Mouse (Mus musculus) kidney, postnatal 4 days (tissue): ENCODE measurements around the gene Auh.

ENCODE experiments used
- DNase-seq, 2 experiments: peaks; one replicate each; pipeline ENCODE4 v3.0.0; 2021; ENCODE audit warnings: mixed read lengths in 2 of 2

Auh gene

GRCm38 (mm10) chr13:52921065-52921825, 8.2 kb downstream of the Auh start:
- peak in 1 of 2 experiments; percentile 30 for DNase-seq

GRCm38 (mm10) chr13:52919790-52920352, 9.6 kb downstream of the Auh start:
- DNase-seq = no peak

- DNase-seq = no peak
Observed at GRCm38 (mm10) chr13:52918333-52918732, 11.1 kb downstream of the Auh start.

GRCm38 (mm10) chr13:52914591-52915110, 14.8 kb downstream of the Auh start:
- no peak for DNase-seq

- no peak for DNase-seq
Observed at GRCm38 (mm10) chr13:52913926-52914325, 15.6 kb downstream of the Auh start.

- no peak for DNase-seq
Observed at GRCm38 (mm10) chr13:52912495-52912894, 17.0 kb downstream of the Auh start.

GRCm38 (mm10) chr13:52911259-52911658, 18.2 kb downstream of the Auh start:
- DNase-seq = no peak

GRCm38 (mm10) chr13:52906296-52906695, 23.2 kb downstream of the Auh start:
- peak in 1 of 2 experiments; percentile 33 for DNase-seq

- DNase-seq = no peak
Observed at GRCm38 (mm10) chr13:52904175-52904574, 25.3 kb downstream of the Auh start.

GRCm38 (mm10) chr13:52903767-52904166, 25.7 kb downstream of the Auh start:
- DNase-seq = peak in 1 of 2 experiments; percentile 56

GRCm38 (mm10) chr13:52902517-52902916, 27.0 kb downstream of the Auh start:
- DNase-seq = peak in 1 of 2 experiments; percentile 52

- DNase-seq = no peak
Observed at GRCm38 (mm10) chr13:52899664-52900063, 29.8 kb downstream of the Auh start.

- DNase-seq = no peak
Observed at GRCm38 (mm10) chr13:52897806-52898205, 31.7 kb downstream of the Auh start.

GRCm38 (mm10) chr13:52892791-52893190, 36.7 kb downstream of the Auh start:
- no peak for DNase-seq

GRCm38 (mm10) chr13:52892065-52892503, 37.4 kb downstream of the Auh start:
- DNase-seq = peak in 1 of 2 experiments; percentile 49

- DNase-seq = peak in 1 of 2 experiments; percentile 48
Observed at GRCm38 (mm10) chr13:52890313-52890712, 39.2 kb downstream of the Auh start.

GRCm38 (mm10) chr13:52886779-52887178, 42.7 kb downstream of the Auh start:
- DNase-seq = no peak

GRCm38 (mm10) chr13:52883960-52884326, 45.5 kb downstream of the Auh start:
- no peak for DNase-seq

- no peak for DNase-seq
Observed at GRCm38 (mm10) chr13:52883084-52883959, 46.2 kb downstream of the Auh start.

- DNase-seq = no peak
Observed at GRCm38 (mm10) chr13:52880386-52880785, 49.1 kb downstream of the Auh start.

GRCm38 (mm10) chr13:52879918-52880317, 49.6 kb downstream of the Auh start:
- no peak for DNase-seq

- peak in 1 of 2 experiments; percentile 38 for DNase-seq
Observed at GRCm38 (mm10) chr13:52879291-52879690, 50.2 kb downstream of the Auh start.

- no peak for DNase-seq
Observed at GRCm38 (mm10) chr13:52878823-52879222, 50.7 kb downstream of the Auh start.
